Mouse (Mus musculus): ENCODE data around the gene Nup107. TPM values are rescaled to one million over a fixed set of nuclear protein-coding genes. Genes with fewer than 3 reads are reported as not detected.
"Not testable (repeated sequence)": the region's sequence is repeated elsewhere in the genome, so short reads cannot be mapped to it uniquely, and the experiment has no call there.

Gene Nup107
- total RNA-seq, 2 experiments from 2014 or later, result 13.8 TPM

- no peak for DNase-seq
Measured at GRCm38 (mm10) chr10:117751744-117752143, 40.8 kb downstream of the Nup107 start.

GRCm38 (mm10) chr10:117751282-117751610 lies 41.3 kb downstream of the Nup107 start:
- DNase-seq, result no peak

GRCm38 (mm10) chr10:117750529-117751281 lies 41.8 kb downstream of the Nup107 start:
- no peak for DNase-seq

GRCm38 (mm10) chr10:117749787-117750343 lies 42.6 kb downstream of the Nup107 start:
- DNase-seq, result no peak

- DNase-seq, result no peak
Measured at GRCm38 (mm10) chr10:117749050-117749686, 43.3 kb downstream of the Nup107 start.

GRCm38 (mm10) chr10:117748276-117749049 lies 44.0 kb downstream of the Nup107 start:
- DNase-seq, result no peak

GRCm38 (mm10) chr10:117747711-117748110 lies 44.8 kb downstream of the Nup107 start:
- DNase-seq, result no peak

GRCm38 (mm10) chr10:117746297-117746883 lies 46.1 kb downstream of the Nup107 start, which contains the start of gene Slc35e3:
Slc35e3 (minus strand) TSS chr10:117746365.
- peak; percentile 98 for DNase-seq

GRCm38 (mm10) chr10:117745570-117746296 lies 46.8 kb downstream of the Nup107 start:
- DNase-seq, result not testable (repeated sequence)

GRCm38 (mm10) chr10:117743917-117744316 lies 48.6 kb downstream of the Nup107 start:
- no peak for DNase-seq

GRCm38 (mm10) chr10:117743182-117743581 lies 49.3 kb downstream of the Nup107 start:
- no peak for DNase-seq

- no peak for DNase-seq
Measured at GRCm38 (mm10) chr10:117742618-117743017, 49.9 kb downstream of the Nup107 start.

- DNase-seq, result no peak
Measured at GRCm38 (mm10) chr10:117741698-117742475, 50.6 kb downstream of the Nup107 start.

GRCm38 (mm10) chr10:117740921-117741320 lies 51.6 kb downstream of the Nup107 start:
- no peak for DNase-seq

- DNase-seq, result no peak
Measured at GRCm38 (mm10) chr10:117740171-117740570, 52.3 kb downstream of the Nup107 start.

- DNase-seq, result no peak
Measured at GRCm38 (mm10) chr10:117739648-117739948, 52.9 kb downstream of the Nup107 start.

- DNase-seq, result no peak
Measured at GRCm38 (mm10) chr10:117738928-117739647, 53.4 kb downstream of the Nup107 start.

- no peak for DNase-seq
Measured at GRCm38 (mm10) chr10:117738140-117738921, 54.2 kb downstream of the Nup107 start.

- DNase-seq, result not testable (repeated sequence)
Measured at GRCm38 (mm10) chr10:117737498-117737897, 55.0 kb downstream of the Nup107 start.
